Mouse (Mus musculus) lung, embryonic 15.5 days (tissue): ENCODE data around the gene Ropn1. TPM values are rescaled to one million over a fixed set of nuclear protein-coding genes. Genes with fewer than 3 reads are reported as not detected.
"Not testable (repeated sequence)": the region's sequence is repeated elsewhere in the genome, so short reads cannot be mapped to it uniquely, and the experiment has no call there.

ENCODE experiments used
- ATAC-seq: fragments of 200-750 bp; cut with Nextera tagmentation; 2 replicates; pipeline ENCODE4 v1.8.0; 2017; ENCODE audit warnings: moderate number of reproducible peaks, borderline replicate concordance; ENCODE audit not compliant: low FRiP score, low TSS enrichment; ENCODE audit errors: extremely low read depth
- H3K27ac ChIP-seq: fragments of 300-500 bp; sonication (generic); 2 replicates; pipeline ENCODE4 v1.5.1; 2015; ENCODE audit warnings: moderate library complexity, mild to moderate bottlenecking, inconsistent platforms
- H3K27me3 ChIP-seq: fragments of 300-500 bp; sonication (generic); 2 replicates; pipeline ENCODE4 v1.6.1; 2015; ENCODE audit warnings: inconsistent platforms
- H3K36me3 ChIP-seq: fragments of 300-500 bp; sonication (generic); 2 replicates; pipeline ENCODE4 v1.6.1; 2015; ENCODE audit warnings: inconsistent platforms
- H3K4me1 ChIP-seq: fragments of 300-500 bp; sonication (generic); 2 replicates; pipeline ENCODE4 v1.6.1; 2015; ENCODE audit warnings: inconsistent platforms
- H3K4me2 ChIP-seq: fragments of 300-500 bp; sonication (generic); 2 replicates; pipeline ENCODE4 v1.6.1; 2015; ENCODE audit warnings: inconsistent platforms, mild to moderate bottlenecking, moderate library complexity
- H3K4me3 ChIP-seq: fragments of 300-500 bp; sonication (generic); 2 replicates; pipeline ENCODE4 v1.5.1; 2015; ENCODE audit warnings: mild to moderate bottlenecking, inconsistent platforms
- H3K9ac ChIP-seq: fragments of 300-500 bp; sonication (generic); 2 replicates; pipeline ENCODE4 v1.6.1; 2015; ENCODE audit warnings: inconsistent platforms
- H3K9me3 ChIP-seq: fragments of 300-500 bp; sonication (generic); 2 replicates; pipeline ENCODE4 v1.6.1; 2016; ENCODE audit warnings: inconsistent platforms
- WGBS: fragments of 180-500 bp; shearing (Covaris S2); methylation state at CpG from one replicate; pipeline ENCODE4 v1.1.7; 2015; 5-methylcytosine and 5-hydroxymethylcytosine counted together
- polyA plus RNA-seq: library from polyadenylated mRNA; unstranded; fragments of >200 nt; fragmentation: Nextera tagmentation; extraction: Ambion mirVana; gene quantifications from 2 replicates; pipeline ENCODE4 v1.2.1, GENCODE M21; 2015

Ropn1 gene
- polyA plus RNA-seq, 1 experiment from 2014 or later: not detected

DNA sequence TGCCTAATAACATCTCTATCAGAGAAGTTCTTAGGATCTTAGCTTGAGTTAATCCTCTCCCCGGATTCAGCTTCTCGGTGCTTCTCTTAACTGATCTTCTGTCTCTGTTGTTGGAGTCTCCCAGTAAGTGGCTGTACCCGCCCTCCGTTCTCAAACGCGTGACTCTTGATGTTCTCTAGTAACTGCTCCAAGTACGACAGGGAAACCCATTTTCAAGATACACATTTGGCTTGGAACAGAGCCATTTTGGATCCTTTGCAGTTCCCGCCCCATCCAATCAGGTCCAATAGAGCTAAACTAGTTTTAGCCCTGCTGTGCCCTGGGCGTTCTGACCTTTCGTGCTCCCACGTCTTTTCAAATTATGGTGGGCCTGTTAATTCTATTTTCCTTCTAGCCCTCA lies 41.4 kb downstream of the Ropn1 start:
- Histone ChIP-seq H3K27ac (peak overlapping the region; percentile 94), H3K27me3 (no peaks in the 10 kb centered on the region), H3K9ac (peak overlapping the region; percentile 70), H3K36me3 (no peaks in the 10 kb centered on the region), H3K4me1 (peaks cover 13% of the 10 kb centered on the region; the same call in 1 of the 2 replicates), H3K4me3 (peak overlapping the region; percentile 67), H3K9me3 (no peaks in the 10 kb centered on the region), H3K4me2 (peak overlapping the region; percentile 69)
- WGBS: 8% methylated on average over 11 of the region's 11 CpGs
- no peak for ATAC-seq

DNA sequence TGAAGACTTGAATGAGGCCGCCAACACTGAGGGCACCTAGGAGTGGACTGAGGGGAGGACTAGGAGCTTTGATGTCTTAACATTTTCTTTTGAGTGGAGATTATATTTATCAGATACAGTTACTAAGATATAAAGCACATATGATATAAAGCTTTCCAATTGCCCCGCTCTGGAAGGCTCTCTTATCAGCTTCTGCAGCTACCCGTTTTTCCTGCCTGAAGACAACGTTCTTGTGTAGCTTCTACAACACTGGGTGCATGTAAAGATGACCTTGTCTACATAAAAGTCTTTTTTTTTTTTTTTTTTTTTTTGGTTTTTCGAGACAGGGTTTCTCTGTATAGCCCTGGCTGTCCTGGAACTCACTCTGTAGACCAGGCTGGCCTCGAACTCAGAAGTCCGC lies 44.8 kb downstream of the Ropn1 start:
- H3K27me3 ChIP-seq: no peaks in the 10 kb centered on the region
- peaks cover 13% of the 10 kb centered on the region; the same call in 1 of the 2 replicates for H3K4me1 ChIP-seq
- no peak overlapping the region for H3K27ac ChIP-seq
- no peak for ATAC-seq
- 85% methylated on average over 6 of the region's 7 CpGs for WGBS
- no peak overlapping the region for H3K4me2 ChIP-seq
- no peak overlapping the region for H3K9ac ChIP-seq
- H3K4me3 ChIP-seq: no peak overlapping the region
- no peaks in the 10 kb centered on the region for H3K9me3 ChIP-seq
- H3K36me3 ChIP-seq: peaks cover 16% of the 10 kb centered on the region

DNA sequence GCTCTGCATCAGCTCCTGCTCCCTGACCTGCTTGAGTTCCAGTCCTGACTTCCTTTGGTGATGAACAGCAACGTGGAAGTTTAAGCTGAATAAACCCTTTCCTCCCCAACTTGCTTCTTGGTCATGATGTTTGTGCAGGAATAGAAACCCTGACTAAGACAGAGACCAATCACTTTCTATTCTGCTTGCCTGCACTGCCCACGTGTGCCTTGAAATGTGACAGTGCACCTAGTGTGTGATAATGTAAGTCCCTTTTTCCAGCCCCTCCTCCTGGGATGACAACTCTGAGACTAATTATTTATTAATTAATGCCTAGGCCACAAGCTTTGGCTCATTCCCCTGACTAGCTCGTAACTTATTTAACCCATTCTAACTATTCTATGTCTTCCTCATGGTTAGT lies 49.0 kb downstream of the Ropn1 start:
- WGBS: 67% methylated on average over 3 of the region's 3 CpGs
- not testable (repeated sequence) for H3K9me3 ChIP-seq, H3K27me3 ChIP-seq

DNA sequence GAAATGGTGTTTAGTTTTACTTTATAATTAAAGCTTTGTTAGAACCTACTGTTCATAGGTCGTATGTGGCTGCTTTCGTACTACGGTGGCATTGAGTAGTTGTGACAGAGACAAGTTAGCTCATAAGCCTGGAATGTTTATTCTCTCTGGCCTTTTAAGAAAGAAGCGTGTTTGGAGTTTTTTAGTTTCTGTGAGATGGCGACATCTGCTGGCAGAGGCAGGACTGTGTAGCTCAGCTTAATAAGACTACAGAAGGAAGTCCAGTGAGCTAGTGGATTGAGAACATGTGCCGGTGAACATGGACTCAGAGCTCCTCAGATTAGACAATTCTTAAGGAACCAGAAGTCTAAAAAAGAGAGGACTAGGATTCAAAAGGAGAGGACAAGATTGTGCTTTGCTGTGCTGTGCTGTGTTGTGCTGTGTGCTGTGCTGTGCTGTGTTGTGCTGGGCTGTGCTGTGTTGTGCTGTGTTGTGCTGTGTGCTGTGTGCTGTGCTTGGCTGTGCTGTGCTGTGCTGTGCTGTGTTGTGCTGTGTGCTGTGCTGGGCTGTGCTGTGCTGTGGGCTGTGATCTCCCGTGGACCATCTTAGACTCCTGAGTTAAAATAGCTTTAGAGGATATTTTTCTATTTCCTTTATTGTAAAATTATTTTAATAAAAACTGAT lies 50.6 kb downstream of the Ropn1 start:
- 0 out of 2 replicates have a peak, but pooled peaks cover 5% of the 10 kb centered on the region for H3K4me1 ChIP-seq
- H3K9ac ChIP-seq: 0 out of 2 replicates have a peak overlapping the region, but pooled peaks have one; percentile 2
- peak overlapping the region; percentile 16; the same call in 1 of the 2 replicates for H3K4me2 ChIP-seq
- no peak overlapping the region for H3K4me3 ChIP-seq
- 15% methylated on average over 7 of the region's 7 CpGs for WGBS
- no peaks in the 10 kb centered on the region for H3K9me3 ChIP-seq
- H3K36me3 ChIP-seq: peaks cover 28% of the 10 kb centered on the region
- no peaks in the 10 kb centered on the region for H3K27me3 ChIP-seq
- 0 out of 2 replicates have a peak overlapping the region, but pooled peaks have one; percentile 20 for H3K27ac ChIP-seq
- ATAC-seq: peak; percentile 86

More for the DNA sequence above, 49.0 kb downstream of the Ropn1 start:
- H3K4me1 ChIP-seq, H3K9ac ChIP-seq, H3K4me3 ChIP-seq, H3K27ac ChIP-seq, ATAC-seq, H3K4me2 ChIP-seq: not testable (repeated sequence)
- H3K36me3 ChIP-seq: peaks cover 20% of the 10 kb centered on the region

DNA sequence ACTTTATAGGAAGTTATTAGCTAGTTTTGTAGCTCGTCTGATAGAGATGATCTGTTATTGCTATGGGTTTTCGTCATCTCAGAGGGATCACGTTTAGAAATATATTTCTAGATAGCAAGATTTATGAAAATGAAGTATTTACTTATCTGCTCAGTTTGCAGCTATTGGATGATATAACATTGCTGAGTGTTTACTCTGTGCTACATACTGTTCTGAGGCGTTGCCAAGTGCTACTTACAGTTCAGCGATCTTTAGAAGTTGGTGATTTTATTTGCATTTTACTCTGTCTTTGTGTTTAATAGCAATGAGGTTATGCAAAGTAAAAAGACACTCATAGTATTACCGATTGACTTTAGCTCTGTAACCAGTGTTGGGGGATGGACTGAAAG lies 51.1 kb downstream of the Ropn1 start:
- Histone ChIP-seq H3K4me3 (no peak overlapping the region), H3K9me3 (no peaks in the 10 kb centered on the region), H3K36me3 (peaks cover 32% of the 10 kb centered on the region), H3K27me3 (no peaks in the 10 kb centered on the region), H3K4me2 (no peak overlapping the region), H3K4me1 (0 out of 2 replicates have a peak, but pooled peaks cover 5% of the 10 kb centered on the region), H3K27ac (0 out of 2 replicates have a peak overlapping the region, but pooled peaks have one; percentile 20), H3K9ac (no peak overlapping the region)
- 0 out of 2 replicates have a peak, but pooled peaks have one; percentile 43 for ATAC-seq
- 50% methylated on average over 6 of the region's 6 CpGs for WGBS

DNA sequence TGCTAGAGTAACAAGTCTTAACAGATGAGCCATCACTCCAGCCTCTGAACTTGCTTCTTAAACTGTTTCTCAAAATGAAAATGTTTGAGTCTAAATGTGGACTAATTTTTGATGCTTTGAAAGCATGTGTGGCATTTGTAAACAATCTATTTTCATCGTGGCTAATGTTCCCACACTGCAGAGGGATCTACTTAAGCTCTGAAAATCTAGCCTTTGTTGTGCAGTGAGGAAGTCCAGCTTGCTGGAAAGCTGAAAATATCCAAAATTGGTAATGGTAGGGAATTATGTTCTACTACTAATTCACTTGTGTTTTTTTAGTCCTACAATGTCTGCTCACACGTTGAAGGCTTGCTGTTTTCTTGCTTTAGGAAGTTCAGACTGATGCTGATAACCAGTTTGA lies 56.3 kb downstream of the Ropn1 start:
- no peak overlapping the region for H3K4me2 ChIP-seq
- H3K9ac ChIP-seq: no peak overlapping the region
- peak overlapping the region; percentile 82 for H3K27ac ChIP-seq
- ATAC-seq: no peak
- H3K36me3 ChIP-seq: peaks cover 44% of the 10 kb centered on the region
- WGBS: 54% methylated on average over 2 of the region's 2 CpGs
- no peaks in the 10 kb centered on the region for H3K9me3 ChIP-seq
- peaks cover 11% of the 10 kb centered on the region; the same call in 1 of the 2 replicates for H3K4me1 ChIP-seq
- H3K27me3 ChIP-seq: no peaks in the 10 kb centered on the region
- no peak overlapping the region for H3K4me3 ChIP-seq

DNA sequence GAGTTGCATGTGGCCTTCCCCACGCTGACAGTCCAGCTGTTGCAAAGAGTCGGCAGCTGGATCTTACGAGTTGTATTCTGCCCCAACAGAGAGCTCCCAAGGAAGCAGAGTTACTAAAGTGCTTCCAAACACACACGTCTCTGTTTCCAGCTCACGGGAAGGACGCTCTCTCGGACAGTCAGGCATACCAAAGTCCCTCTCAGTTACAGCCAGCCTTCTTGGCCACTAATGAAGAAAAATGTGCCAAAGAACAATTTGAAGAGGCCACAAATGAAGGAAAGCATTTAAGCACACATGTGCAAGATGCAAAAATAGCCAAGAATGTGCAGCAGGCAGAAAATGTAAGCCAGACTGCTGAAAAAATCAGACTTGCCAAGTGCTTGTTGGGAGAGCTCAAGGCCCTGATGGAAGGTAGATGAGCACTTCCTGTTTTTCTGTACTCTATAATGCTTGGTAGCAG lies 56.8 kb downstream of the Ropn1 start:
- H3K9ac ChIP-seq: no peak overlapping the region
- H3K4me1 ChIP-seq: peaks cover 11% of the 10 kb centered on the region; the same call in 1 of the 2 replicates
- H3K36me3 ChIP-seq: peaks cover 44% of the 10 kb centered on the region
- no peaks in the 10 kb centered on the region for H3K27me3 ChIP-seq
- peak overlapping the region; percentile 82 for H3K27ac ChIP-seq
- H3K9me3 ChIP-seq: no peaks in the 10 kb centered on the region
- ATAC-seq: 0 out of 2 replicates have a peak, but pooled peaks have one; percentile 39
- H3K4me2 ChIP-seq: no peak overlapping the region
- 46% methylated on average over 7 of the region's 7 CpGs for WGBS
- no peak overlapping the region for H3K4me3 ChIP-seq

DNA sequence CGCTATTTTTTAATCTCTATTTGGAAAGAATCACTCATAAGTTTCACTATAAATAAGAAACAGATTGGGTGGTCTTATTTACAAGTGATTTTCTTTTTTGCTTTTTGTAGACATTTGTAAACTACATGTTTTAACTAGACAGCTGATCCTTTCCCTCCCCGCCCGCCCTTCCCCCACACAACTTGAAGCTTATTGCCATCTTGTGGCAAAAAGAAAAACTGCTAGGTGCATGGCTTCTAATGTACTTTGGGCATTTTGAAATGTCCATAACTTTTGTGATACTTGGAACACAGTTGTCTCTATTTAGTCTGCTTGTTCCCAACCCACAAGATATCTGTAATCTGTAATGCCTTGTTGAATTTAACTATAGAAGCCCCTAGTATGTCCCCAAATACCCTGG lies 61.8 kb downstream of the Ropn1 start:
- no peak overlapping the region for H3K27ac ChIP-seq
- H3K9ac ChIP-seq: no peak overlapping the region
- H3K4me2 ChIP-seq: no peak overlapping the region
- 63% methylated on average over 3 of the region's 3 CpGs for WGBS
- H3K27me3 ChIP-seq: no peaks in the 10 kb centered on the region
- peaks cover 6% of the 10 kb centered on the region; the same call in 1 of the 2 replicates for H3K4me1 ChIP-seq
- H3K9me3 ChIP-seq: no peaks in the 10 kb centered on the region
- H3K4me3 ChIP-seq: no peak overlapping the region
- H3K36me3 ChIP-seq: peaks cover 34% of the 10 kb centered on the region
- no peak for ATAC-seq

DNA sequence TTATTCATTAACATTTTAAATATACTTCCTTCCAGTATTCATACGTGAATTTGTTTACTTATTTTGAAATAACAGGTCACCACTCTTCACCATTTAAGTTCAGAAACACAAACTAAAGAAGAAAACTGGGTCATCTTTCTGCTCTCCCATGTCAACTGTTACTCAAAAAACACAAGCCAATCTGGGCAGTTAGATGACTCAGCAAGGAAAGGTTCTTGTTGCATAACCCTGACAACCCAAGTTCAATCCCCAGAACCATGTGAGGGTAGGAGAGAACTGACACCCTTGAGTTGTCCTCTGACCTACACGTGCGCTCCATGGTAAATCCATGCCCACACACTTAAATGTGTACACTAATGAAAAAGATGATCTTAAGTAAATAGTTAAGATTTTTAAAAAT lies 75.4 kb downstream of the Ropn1 start:
- peaks cover 34% of the 10 kb centered on the region for H3K36me3 ChIP-seq
- H3K27me3 ChIP-seq: no peaks in the 10 kb centered on the region
- WGBS: 80% methylated on average over 3 of the region's 3 CpGs
- H3K9me3 ChIP-seq: no peaks in the 10 kb centered on the region
- H3K4me3 ChIP-seq: no peak overlapping the region
- H3K9ac ChIP-seq: no peak overlapping the region
- ATAC-seq: no peak
- H3K4me1 ChIP-seq: no peaks in the 10 kb centered on the region
- no peak overlapping the region for H3K4me2 ChIP-seq
- H3K27ac ChIP-seq: no peak overlapping the region

Other genes starting within 250 kb of the Ropn1 start
- 14.4 and 14.6 TPM in 2 replicates for gene Kalrn, start 76.4 kb upstream of the Ropn1 start, polyA plus RNA-seq
- gene Ccdc14, start 40.7 kb downstream of the Ropn1 start, polyA plus RNA-seq: 8.7 and 9.3 TPM in 2 replicates
- 147 and 158 TPM in 2 replicates for gene Mylk, start 95.3 kb downstream of the Ropn1 start, polyA plus RNA-seq